Comparison of ENCODE assay signal across 18 mouse cellular contexts in the genomic region with DNA sequence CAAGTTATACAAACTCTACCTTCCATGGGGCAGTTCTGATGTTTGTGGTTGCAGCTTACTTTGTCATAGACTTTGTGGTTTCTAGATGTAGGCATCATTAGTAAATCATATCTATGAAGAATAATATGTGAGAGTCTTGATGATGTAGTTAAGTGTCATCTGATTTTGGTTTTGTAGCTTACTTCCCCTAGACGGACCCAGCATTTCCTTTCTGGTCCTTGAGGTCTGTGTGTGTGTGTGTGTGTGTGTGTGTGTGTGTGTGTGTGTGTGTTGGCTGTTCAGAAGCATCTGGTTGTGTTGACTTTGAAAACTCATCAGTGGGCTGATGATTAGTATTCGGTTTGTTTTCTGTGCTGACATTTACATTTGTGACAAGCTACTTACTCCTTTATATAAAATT.
"Had no signal": no experiment of that assay in that cellular context is flagged by ENCODE, and none has a peak within 500 bp of the region (broad histone marks: within the 10 kb centered on the region; RNA-seq: fewer than 3 reads in every experiment).

No protein-coding gene starts in this region.

- DNase-seq: lung, adult 18-20 months; lung, postnatal 10 days; lung, postnatal 4 days; midbrain, embryonic 14.5 days; right cerebral cortex, postnatal 14 days; right cerebral cortex, postnatal 4 days; spleen, adult 18-20 months; thymus, adult 2 months; thymus, postnatal 25 days; thymus, postnatal 4 days had no signal

- H3K4me1 ChIP-seq: stomach, embryonic 15.5 days had no signal

- H3K36me3 ChIP-seq: midbrain, embryonic 12.5 days; neural tube, embryonic 12.5 days; stomach, embryonic 15.5 days had no signal

- H3K27me3 ChIP-seq: stomach, embryonic 15.5 days had no signal

- H3K4me2 ChIP-seq: lung, embryonic 14.5 days; midbrain, embryonic 12.5 days; neural tube, embryonic 12.5 days; stomach, embryonic 15.5 days had no signal

- H3K27ac ChIP-seq: liver, embryonic 14.5 days; midbrain, embryonic 10.5 days; midbrain, embryonic 12.5 days; neural tube, embryonic 12.5 days; stomach, embryonic 15.5 days; stomach, postnatal 0 days had no signal

- H3K4me3 ChIP-seq: midbrain, embryonic 10.5 days; midbrain, embryonic 12.5 days; neural tube, embryonic 12.5 days; stomach, embryonic 15.5 days had no signal

- ATAC-seq: midbrain, embryonic 16.5 days had no signal
